In the genomic region with DNA sequence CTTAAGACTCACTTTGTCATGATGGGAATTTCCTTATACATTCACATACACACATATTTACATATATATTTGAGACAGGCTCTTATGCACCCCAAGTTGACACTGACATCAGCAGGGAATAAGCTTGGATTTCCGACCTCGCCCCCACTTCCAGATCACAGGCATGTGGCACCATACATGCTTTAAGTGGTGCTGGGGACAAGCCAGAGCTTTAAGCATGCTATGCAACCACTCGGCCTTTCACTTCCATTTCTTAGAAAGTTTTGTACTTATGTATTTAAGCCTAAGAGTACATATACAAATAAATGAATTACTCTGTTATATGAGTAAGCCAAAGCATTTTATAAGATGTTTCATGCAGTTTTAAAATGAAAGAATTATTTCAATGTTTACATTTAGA, we compare ENCODE assay signal across 19 mouse cellular contexts.
"Had no signal": no experiment of that assay in that cellular context is flagged by ENCODE, and none has a peak within 500 bp of the region (broad histone marks: within the 10 kb centered on the region; RNA-seq: fewer than 3 reads in every experiment).

No protein-coding gene starts in this region.

- ATAC-seq: liver, postnatal 0 days; midbrain, embryonic 13.5 days; midbrain, embryonic 15.5 days had no signal

- H3K36me3 ChIP-seq: liver, embryonic 13.5 days; liver, embryonic 15.5 days; midbrain, embryonic 13.5 days; midbrain, embryonic 15.5 days; neural tube, embryonic 12.5 days had no signal

- H3K4me3 ChIP-seq: liver, embryonic 13.5 days; liver, embryonic 15.5 days; megakaryocyte, embryonic 14.5 days; midbrain, embryonic 13.5 days; midbrain, embryonic 15.5 days; neural tube, embryonic 12.5 days had no signal

- DNase-seq: liver, embryonic 13.5 days; liver, postnatal 0 days; lung, adult 2 months; lung, postnatal 14 days; retina, postnatal 1 day; right cerebral cortex, adult 18-20 months; right cerebral cortex, postnatal 25 days; right cerebral cortex, postnatal 4 days; spleen, adult 18-20 months; thymus, adult 2 months; thymus, postnatal 25 days; thymus, postnatal 4 days had no signal

- H3K27me3 ChIP-seq: liver, embryonic 13.5 days; liver, embryonic 15.5 days; megakaryocyte, embryonic 14.5 days; midbrain, embryonic 13.5 days; midbrain, embryonic 15.5 days; neural tube, embryonic 12.5 days had no signal

- H3K9me3 ChIP-seq: liver, embryonic 13.5 days; liver, embryonic 15.5 days; megakaryocyte, embryonic 14.5 days; midbrain, embryonic 13.5 days; midbrain, embryonic 15.5 days; neural tube, embryonic 12.5 days had no signal

- H3K27ac ChIP-seq: liver, embryonic 13.5 days; liver, embryonic 15.5 days; midbrain, embryonic 13.5 days; midbrain, embryonic 15.5 days; neural tube, embryonic 12.5 days had no signal

- H3K9ac ChIP-seq: liver, embryonic 13.5 days; liver, embryonic 15.5 days; liver, postnatal 0 days; midbrain, embryonic 13.5 days; midbrain, embryonic 15.5 days; neural tube, embryonic 12.5 days had no signal

- H3K4me2 ChIP-seq: liver, embryonic 11.5 days; liver, embryonic 13.5 days; liver, embryonic 15.5 days; midbrain, embryonic 11.5 days; midbrain, embryonic 13.5 days; midbrain, embryonic 15.5 days; neural tube, embryonic 12.5 days had no signal
